Mouse (Mus musculus): Measurements from ENCODE around the gene Rab1a. TPM values are rescaled to one million over a fixed set of nuclear protein-coding genes. Genes with fewer than 3 reads are reported as not detected.

Gene Rab1a
- 157 TPM for polyA plus RNA-seq (2017; shearing (Covaris generic))

GRCm38 (mm10) chr11:20200713-20201575 lies at the start of gene Rab1a:
Rab1a (plus strand) TSS chr11:20201432.

GRCm38 (mm10) chr11:20249296-20250110 lies 48.3 kb downstream of the Rab1a start, which contains the start of gene Cep68:
Cep68 (minus strand) TSS chr11:20249429.

Other genes starting within 250 kb of the Rab1a start
- 197 TPM for gene Actr2, start 88.5 kb upstream of the Rab1a start, polyA plus RNA-seq (2017; shearing (Covaris generic))
- gene Cep68, start 48.0 kb downstream of the Rab1a start, polyA plus RNA-seq (2017; shearing (Covaris generic)) = 35.6 TPM
- gene Slc1a4, start 131.3 kb downstream of the Rab1a start, polyA plus RNA-seq (2017; shearing (Covaris generic)) = 0.79 TPM

All from inflammation-experienced regulatory T-cells, adult 16 weeks (primary cell).